Mouse (Mus musculus) C2C12 (cell line): ENCODE measurements at regions not wholly inside any gene's neighbourhood (a gene's known extent, or its start where the extent isn't known, plus 50 kb on each side); places are given as distances from the start of the nearest gene placed in this dataset.

Experiments
- H3K27me3 ChIP-seq: one replicate; pipeline ENCODE4 v1.6.1; 2011; ENCODE audit not compliant: control insufficient read depth, insufficient read depth, insufficient read length
- H3K36me3 ChIP-seq: one replicate; pipeline ENCODE4 v1.6.1; 2011; ENCODE audit not compliant: control insufficient read depth, insufficient read depth
- H3K4me3 ChIP-seq: one replicate; pipeline ENCODE4 v1.5.1; 2011; ENCODE audit warnings: mild to moderate bottlenecking, control low read depth; ENCODE audit not compliant: poor library complexity, insufficient read depth, severe bottlenecking
- H3K79me2 ChIP-seq: one replicate; pipeline ENCODE4 v1.6.1; 2011; ENCODE audit not compliant: control insufficient read depth, insufficient read depth
- H3K79me3 ChIP-seq: one replicate; pipeline ENCODE4 v1.6.1; 2011; ENCODE audit warnings: low read depth, control low read depth
- H3ac ChIP-seq: one replicate; pipeline ENCODE3; 2011; ENCODE audit warnings: low read depth; ENCODE audit not compliant: control insufficient read depth, insufficient read length
- CEBPB ChIP-seq: IDR thresholded peaks from one replicate; pipeline ENCODE4 v1.6.1; 2011; ENCODE audit warnings: low read depth, mild to moderate bottlenecking, control low read depth, moderate library complexity
- CTCF ChIP-seq: IDR thresholded peaks from one replicate; pipeline ENCODE4 v1.5.1; 2011; ENCODE audit not compliant: control insufficient read depth, insufficient read depth, insufficient read length
- FOSL1 ChIP-seq: IDR thresholded peaks from one replicate; pipeline ENCODE4 v1.8.0; 2011; ENCODE audit warnings: mild to moderate bottlenecking, low read length; ENCODE audit not compliant: poor library complexity, insufficient read depth, severe bottlenecking
- MAX ChIP-seq: IDR thresholded peaks from one replicate; pipeline ENCODE4 v1.6.1; 2011; ENCODE audit warnings: mild to moderate bottlenecking, control low read depth
- MYOD1 ChIP-seq: IDR thresholded peaks from one replicate; pipeline ENCODE4 v1.6.1; 2011; ENCODE audit warnings: low read depth; ENCODE audit not compliant: control insufficient read depth, insufficient read length
- MYOG ChIP-seq: IDR thresholded peaks from one replicate; pipeline ENCODE4 v1.6.1; 2011; ENCODE audit not compliant: control insufficient read depth, insufficient read length; ENCODE audit errors: extremely low read depth
- USF1 ChIP-seq: IDR thresholded peaks from one replicate; pipeline ENCODE4 v1.6.1; 2011; ENCODE audit warnings: low read depth, mild to moderate bottlenecking, control low read depth, moderate library complexity

DNA sequence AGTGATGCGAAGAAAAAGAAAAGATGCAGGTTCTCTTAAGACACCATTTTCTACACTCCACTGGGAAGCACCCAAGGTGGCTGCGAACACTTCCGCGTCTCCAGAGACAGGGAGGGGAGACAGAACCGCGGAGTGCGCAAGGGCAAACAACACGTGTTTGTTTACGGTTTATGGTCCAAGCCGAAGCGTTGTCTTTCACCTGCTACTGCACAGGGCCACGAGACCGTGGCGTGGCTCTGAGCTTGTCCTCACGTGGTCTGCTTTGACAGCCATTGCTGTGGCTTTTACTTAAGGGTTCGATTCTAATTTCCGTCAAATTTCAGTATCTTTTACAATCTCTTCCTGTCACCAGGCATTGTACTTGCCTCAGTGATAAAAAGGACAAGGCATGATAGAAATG is 257.2 kb upstream of the Atp5g3 start:
- TF ChIP-seq CTCF (no peak), MYOD1 (no peak), MYOG (no peak), USF1 (no peak), CEBPB (no peak), FOSL1 (no peak), MAX (no peak)
- H3K36me3 ChIP-seq = no peaks in the 10 kb centered on the region
- no peak overlapping the region for H3K4me3 ChIP-seq
- H3K27me3 ChIP-seq = peaks cover 3% of the 10 kb centered on the region
- no peaks in the 10 kb centered on the region for H3K79me2 ChIP-seq
- no peak overlapping the region for H3ac ChIP-seq
- H3K79me3 ChIP-seq = no peaks in the 10 kb centered on the region

DNA sequence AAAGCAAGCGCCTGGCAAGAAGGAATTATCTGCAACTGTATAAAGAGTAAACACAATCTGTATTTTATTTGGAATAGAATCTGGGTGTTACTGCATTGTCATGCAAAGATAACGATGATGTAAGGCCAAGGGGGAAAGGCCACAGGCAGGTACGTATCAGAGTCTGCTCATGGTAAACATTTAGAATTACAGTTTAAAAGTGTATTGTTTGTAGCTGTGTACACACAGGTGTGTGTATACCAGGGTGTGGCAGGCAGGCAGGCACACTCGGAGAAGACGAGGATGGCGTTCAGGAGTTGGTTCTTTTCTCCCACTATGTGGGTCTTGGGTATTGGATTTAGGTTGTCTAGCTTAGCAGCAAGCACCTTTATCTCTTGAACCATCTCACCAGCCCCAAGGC is 242.9 kb upstream of the Atp5g3 start:
- Histone ChIP-seq H3K79me2 (no peaks in the 10 kb centered on the region), H3K79me3 (no peaks in the 10 kb centered on the region), H3ac (no peak overlapping the region), H3K27me3 (no peaks in the 10 kb centered on the region), H3K4me3 (no peak overlapping the region), H3K36me3 (no peaks in the 10 kb centered on the region)
- TF ChIP-seq MYOD1 = no peak
- TF ChIP-seq CEBPB = no peak
- no peak for TF ChIP-seq MYOG
- no peak for TF ChIP-seq MAX
- no peak for TF ChIP-seq FOSL1
- no peak for TF ChIP-seq USF1
- no peak for TF ChIP-seq CTCF

DNA sequence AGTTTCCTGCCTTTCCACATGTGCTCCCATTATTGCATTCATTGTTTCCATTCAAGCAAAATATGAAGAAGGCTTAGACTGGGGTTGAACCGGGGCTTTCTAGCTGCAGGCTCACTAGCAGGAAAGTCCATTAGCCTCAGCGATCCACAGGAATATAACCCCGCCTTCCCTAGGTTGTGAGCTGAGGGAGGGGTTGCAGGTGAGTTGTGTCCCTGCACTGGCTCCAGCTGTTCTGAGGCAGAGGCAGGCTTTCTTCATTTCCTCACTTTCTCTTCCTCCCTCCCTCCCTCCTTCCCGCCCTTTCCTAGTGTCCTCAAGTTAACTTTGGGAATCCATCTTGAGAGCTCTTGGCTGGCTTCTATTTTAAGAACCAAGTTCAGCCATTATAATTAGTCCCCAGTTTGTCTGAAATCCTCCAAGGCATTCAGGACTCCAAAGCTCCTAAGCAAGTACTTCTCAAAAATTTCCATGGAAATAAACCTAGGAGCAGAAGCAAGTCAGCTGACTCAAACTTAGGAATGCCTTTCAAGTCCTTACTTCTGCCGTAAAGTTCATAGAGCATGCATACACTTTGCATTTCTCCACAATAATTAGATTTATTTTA is 242.2 kb upstream of the Atp5g3 start:
- H3K79me2 ChIP-seq = no peaks in the 10 kb centered on the region
- no peaks in the 10 kb centered on the region for H3K79me3 ChIP-seq
- no peak for TF ChIP-seq CTCF
- no peak for TF ChIP-seq USF1
- no peak for TF ChIP-seq FOSL1
- no peak for TF ChIP-seq MYOG
- no peak for TF ChIP-seq MAX
- no peak for TF ChIP-seq CEBPB
- no peak for TF ChIP-seq MYOD1
- no peaks in the 10 kb centered on the region for H3K36me3 ChIP-seq
- H3K4me3 ChIP-seq = no peak overlapping the region
- no peak overlapping the region for H3ac ChIP-seq
- H3K27me3 ChIP-seq = no peaks in the 10 kb centered on the region

DNA sequence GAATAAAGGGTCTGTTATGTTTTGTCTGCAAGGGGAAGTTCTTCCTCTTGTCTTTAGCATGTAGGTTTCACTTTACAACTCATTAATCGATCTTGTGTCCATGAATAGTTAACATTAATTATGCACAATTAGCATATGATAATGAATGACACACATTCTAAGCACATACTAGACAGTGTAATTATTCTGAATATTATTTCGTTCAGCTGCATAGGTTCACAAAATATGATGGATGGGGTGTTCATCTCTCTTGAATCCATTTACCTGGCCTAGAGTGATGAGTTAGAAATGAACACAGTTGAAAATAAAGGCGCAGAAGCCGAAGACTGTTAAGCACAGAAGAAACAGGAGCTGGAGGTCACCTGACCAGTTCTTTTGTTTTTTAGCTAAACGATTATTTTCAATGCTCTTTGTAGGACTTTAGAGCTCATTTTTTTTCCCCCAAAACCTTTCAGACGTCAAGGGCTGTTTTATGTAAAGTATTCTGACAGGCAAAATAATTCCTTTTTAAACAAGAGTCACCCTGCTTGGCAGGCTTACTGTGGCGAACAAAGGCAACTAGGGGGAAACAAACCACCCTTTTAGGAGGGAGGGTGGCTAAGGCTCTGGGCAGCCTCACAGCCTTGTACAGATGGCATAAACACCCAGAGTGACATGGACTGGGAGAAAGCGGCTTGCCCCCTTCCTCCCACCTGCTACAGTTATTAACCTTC is 241.6 kb upstream of the Atp5g3 start:
- Histone ChIP-seq H3K27me3 (no peaks in the 10 kb centered on the region), H3K79me2 (no peaks in the 10 kb centered on the region), H3K79me3 (no peaks in the 10 kb centered on the region)

DNA sequence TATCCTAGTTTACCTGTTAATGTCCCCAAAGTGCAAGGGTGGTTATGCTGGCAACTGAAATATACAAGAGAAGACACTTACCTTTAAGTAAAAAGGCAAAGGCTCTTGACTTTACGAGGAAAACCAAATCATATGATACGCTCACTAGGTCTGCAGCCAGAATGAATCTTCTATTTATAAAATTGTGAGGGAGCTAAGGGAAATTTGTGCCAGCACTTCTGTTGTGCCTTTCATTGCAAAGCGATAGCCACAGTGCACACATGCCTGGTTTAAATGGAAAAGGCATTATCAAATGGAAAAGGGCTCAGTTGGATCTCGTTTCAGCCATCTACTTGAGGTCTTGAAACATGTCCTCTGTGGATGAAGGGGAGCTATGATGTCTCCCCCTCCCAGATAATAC is 236.1 kb upstream of the Atp5g3 start:
- H3K79me3 ChIP-seq = no peaks in the 10 kb centered on the region
- TF ChIP-seq FOSL1 (no peak), MAX (no peak), CTCF (no peak), CEBPB (no peak), USF1 (no peak), MYOG (no peak), MYOD1 (no peak)
- H3K4me3 ChIP-seq = no peak overlapping the region
- no peak overlapping the region for H3ac ChIP-seq
- no peaks in the 10 kb centered on the region for H3K36me3 ChIP-seq
- peaks cover 3% of the 10 kb centered on the region for H3K27me3 ChIP-seq
- H3K79me2 ChIP-seq = no peaks in the 10 kb centered on the region

More for the DNA sequence above, 241.6 kb upstream of the Atp5g3 start:
- TF ChIP-seq MYOG (no peak), FOSL1 (no peak), CTCF (no peak), USF1 (no peak), MAX (no peak), CEBPB (no peak), MYOD1 (no peak)
- Histone ChIP-seq H3ac (no peak overlapping the region), H3K4me3 (no peak overlapping the region), H3K36me3 (no peaks in the 10 kb centered on the region)

DNA sequence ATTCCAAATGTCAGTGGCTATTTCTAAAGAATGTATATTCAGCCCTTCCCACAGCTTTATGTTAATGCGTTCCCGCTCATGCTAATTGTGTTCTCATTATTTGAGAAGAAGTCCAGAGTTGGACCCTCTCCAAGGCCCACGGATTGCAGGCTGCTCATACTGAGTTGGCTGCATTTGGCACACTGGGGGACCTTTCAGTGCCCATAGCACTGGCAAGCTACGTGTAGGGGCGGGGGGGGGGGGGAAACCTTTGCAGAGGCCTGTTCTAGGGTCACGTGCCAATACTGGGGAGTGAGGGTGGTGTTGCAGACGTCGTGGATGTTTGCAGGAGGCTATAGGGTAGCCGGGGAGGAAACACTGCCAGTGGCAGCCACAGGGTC is 225.5 kb upstream of the Atp5g3 start:
- Histone ChIP-seq H3K4me3 (no peak overlapping the region), H3K27me3 (peaks cover 4% of the 10 kb centered on the region), H3K79me3 (no peaks in the 10 kb centered on the region), H3K36me3 (no peaks in the 10 kb centered on the region), H3ac (no peak overlapping the region), H3K79me2 (no peaks in the 10 kb centered on the region)
- TF ChIP-seq MYOD1 (no peak), CTCF (no peak), CEBPB (no peak), FOSL1 (no peak), USF1 (no peak), MYOG (no peak), MAX (no peak)
